Mouse (Mus musculus) heart, postnatal 4 days (tissue): Measurements from ENCODE around the gene Aebp2. TPM values are rescaled to one million over a fixed set of nuclear protein-coding genes. Genes with fewer than 3 reads are reported as not detected.
"Not testable (repeated sequence)": the region's sequence is repeated elsewhere in the genome, so short reads cannot be mapped to it uniquely, and the experiment has no call there.

Source experiments
- DNase-seq: peaks from one replicate; pipeline ENCODE4 v3.0.0; 2021
- total RNA-seq, 2 experiments: library from RNA; stranded (reverse); gene quantifications; 2 replicates each; pipeline ENCODE4 v1.2.3; 2021

The Aebp2 gene
- total RNA-seq, 2 experiments from 2014 or later, result 49.0 to 49.1 TPM

GRCm38 (mm10) chr6:140651923-140652322, 29.5 kb downstream of the Aebp2 start:
- no peak for DNase-seq

- DNase-seq, result no peak
These were observed 33.0 kb downstream of the Aebp2 start for GRCm38 (mm10) chr6:140655451-140655850.

- no peak for DNase-seq
These were observed 34.5 kb downstream of the Aebp2 start for GRCm38 (mm10) chr6:140656991-140657390.

- no peak for DNase-seq
These were observed 35.6 kb downstream of the Aebp2 start for GRCm38 (mm10) chr6:140657920-140658522.

- no peak for DNase-seq
These were observed 38.6 kb downstream of the Aebp2 start for GRCm38 (mm10) chr6:140661111-140661510.

GRCm38 (mm10) chr6:140661777-140662176, 39.3 kb downstream of the Aebp2 start:
- no peak for DNase-seq

GRCm38 (mm10) chr6:140662290-140662689, 39.8 kb downstream of the Aebp2 start:
- no peak for DNase-seq

- not testable (repeated sequence) for DNase-seq
These were observed 40.2 kb downstream of the Aebp2 start for GRCm38 (mm10) chr6:140662697-140663096.

- DNase-seq, result no peak
These were observed 42.1 kb downstream of the Aebp2 start for GRCm38 (mm10) chr6:140664611-140665010.

- peak; percentile 67 for DNase-seq
These were observed 44.2 kb downstream of the Aebp2 start for GRCm38 (mm10) chr6:140666486-140667240.

GRCm38 (mm10) chr6:140667289-140667906, 44.9 kb downstream of the Aebp2 start:
- no peak for DNase-seq

GRCm38 (mm10) chr6:140674414-140674813, 52.0 kb downstream of the Aebp2 start:
- DNase-seq, result no peak

GRCm38 (mm10) chr6:140676094-140676493, 53.6 kb downstream of the Aebp2 start:
- no peak for DNase-seq

- no peak for DNase-seq
These were observed 54.6 kb downstream of the Aebp2 start for GRCm38 (mm10) chr6:140677041-140677440.

GRCm38 (mm10) chr6:140677960-140678359, 55.5 kb downstream of the Aebp2 start:
- DNase-seq, result no peak

GRCm38 (mm10) chr6:140678658-140679271, 56.3 kb downstream of the Aebp2 start:
- DNase-seq, result no peak

- DNase-seq, result no peak
These were observed 58.2 kb downstream of the Aebp2 start for GRCm38 (mm10) chr6:140680713-140681112.

GRCm38 (mm10) chr6:140682829-140683228, 60.4 kb downstream of the Aebp2 start:
- DNase-seq, result no peak

- DNase-seq, result no peak
These were observed 61.9 kb downstream of the Aebp2 start for GRCm38 (mm10) chr6:140684403-140684802.

GRCm38 (mm10) chr6:140689617-140690404, 67.3 kb downstream of the Aebp2 start:
- DNase-seq, result no peak

- no peak for DNase-seq
These were observed 69.7 kb downstream of the Aebp2 start for GRCm38 (mm10) chr6:140692160-140692559.

- no peak for DNase-seq
These were observed 73.9 kb downstream of the Aebp2 start for GRCm38 (mm10) chr6:140696192-140696879.
